Mouse (Mus musculus): ENCODE measurements around the gene Fchsd2.
A peak's percentile ranks its signal among the peaks of the same experiment; 100 is the strongest.

Gene Fchsd2

DNA sequence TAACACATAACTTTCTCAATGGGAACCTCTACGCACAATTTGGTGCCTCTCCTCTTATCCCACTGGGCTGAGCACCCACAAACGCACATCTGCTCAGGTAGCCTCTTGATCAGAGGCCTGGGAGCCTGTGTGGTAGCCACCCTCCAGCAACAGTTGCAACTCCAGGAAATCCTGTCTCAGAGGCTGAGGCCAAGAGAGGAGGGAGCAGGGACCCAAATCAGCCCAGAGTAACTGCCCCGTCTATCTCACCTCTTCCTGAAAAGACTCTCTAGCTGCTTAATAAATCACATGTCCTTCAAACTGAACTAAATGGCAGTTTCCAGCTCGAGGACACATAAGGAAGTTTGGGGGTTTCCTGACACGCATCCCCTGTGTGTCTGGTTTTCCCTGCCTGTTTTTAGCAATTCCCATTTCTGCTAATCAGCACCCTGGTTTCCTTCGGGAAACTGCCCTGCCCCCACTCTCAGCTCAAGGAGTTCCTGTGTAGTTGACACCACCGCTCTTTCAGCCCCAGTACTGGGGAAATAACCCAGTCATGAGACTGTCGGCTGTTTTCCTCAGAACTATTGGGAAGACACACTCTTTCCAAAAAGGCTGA is 18.4 kb upstream of the Fchsd2 start:
- no peak for DNase-seq

DNA sequence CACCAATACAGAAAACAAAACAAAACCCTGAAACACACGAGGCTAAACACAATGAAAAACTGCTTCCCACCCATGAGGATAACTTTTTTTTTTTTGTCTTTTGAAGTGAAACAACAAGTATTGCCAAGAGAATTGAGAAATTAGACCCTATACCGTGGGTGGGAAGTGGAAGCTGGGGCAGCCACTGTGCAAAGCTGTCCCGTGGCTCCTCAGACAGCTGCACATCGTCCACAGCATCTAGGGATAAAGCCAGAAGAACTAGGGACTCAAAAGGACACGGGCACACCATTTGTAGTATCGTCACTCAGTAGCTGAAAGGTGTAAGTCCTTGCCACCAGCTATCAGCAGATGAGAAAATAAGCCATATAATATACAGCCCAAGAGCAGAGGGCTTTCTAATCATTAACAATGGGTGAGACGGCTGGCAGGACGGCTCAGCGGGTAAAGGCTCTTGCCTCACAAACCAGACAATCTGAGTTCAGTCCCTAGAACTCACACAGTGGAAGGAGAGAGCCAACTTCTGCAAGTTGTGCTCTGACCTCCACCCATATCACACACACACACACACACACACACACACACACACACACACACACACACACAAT is 9.0 kb upstream of the Fchsd2 start:
- no peak for DNase-seq

DNA sequence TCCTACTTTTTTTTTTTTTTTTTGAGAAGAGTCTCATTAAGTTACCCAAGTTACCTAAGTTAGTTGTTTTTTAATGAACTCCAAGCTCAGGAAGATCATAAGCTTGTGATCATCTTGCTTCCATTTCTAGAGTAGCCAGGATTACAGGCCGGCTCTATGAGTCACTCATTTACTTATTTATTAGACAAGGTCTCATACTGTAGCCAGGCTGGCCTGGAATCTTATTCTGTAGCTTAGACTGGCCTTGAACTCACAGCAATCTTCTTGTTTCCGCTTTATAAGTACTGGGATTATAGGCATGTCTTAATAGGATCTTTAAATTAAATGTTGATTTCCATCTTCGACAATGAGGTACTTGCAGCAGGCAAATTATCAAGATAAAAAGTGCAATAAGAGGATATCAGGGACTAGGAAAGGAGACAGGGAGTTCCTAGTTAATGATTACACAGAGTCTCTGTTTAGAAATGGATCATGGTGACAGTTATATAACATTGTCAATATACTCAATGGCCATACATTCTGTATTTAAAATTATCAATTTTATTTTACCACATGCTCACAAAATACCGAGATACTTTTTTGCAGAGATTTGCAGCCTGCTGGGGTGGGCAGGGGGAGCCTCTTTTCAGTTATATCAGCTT is 7.7 kb upstream of the Fchsd2 start:
- no peak for DNase-seq

DNA sequence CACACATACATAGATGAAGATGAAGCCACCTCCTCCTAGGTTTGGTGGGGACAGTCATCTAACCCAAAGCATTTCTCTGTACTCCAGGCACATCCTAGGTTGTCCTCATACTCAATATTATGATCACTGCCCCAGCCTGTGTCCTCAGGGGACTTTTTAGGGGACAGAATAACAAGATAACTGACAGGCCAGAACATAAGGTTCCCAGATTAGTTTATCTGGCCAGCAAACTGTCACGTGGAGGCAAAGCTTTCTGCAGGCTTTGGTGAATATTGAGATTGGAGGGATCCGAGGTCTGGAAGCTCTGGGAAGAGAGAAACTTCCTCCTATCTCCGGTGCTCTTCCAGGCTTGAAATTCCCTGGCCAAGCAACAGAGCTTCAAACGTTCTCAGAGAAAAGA is 6.9 kb upstream of the Fchsd2 start:
- no peak for DNase-seq

DNA sequence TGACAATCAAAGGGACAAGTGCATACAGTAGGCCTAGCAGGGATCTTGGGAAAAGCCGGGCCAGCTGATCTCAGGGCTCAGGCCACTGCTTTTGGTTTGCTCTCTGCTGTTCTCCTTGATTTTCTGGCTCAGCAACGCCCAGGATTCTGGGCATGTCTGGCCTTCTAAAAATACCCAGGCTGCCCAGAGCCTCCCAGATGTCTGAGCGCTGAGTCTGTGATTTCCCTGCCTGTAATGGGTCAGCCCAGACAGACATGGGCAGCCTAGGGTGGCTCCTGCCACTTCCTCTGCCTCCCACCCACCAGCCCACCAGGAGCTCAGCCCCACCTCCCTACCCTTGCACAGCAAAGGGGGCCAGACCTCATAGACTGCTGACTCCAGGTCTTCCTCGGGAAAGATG is 4.0 kb upstream of the Fchsd2 start:
- DNase-seq, result no peak

DNA sequence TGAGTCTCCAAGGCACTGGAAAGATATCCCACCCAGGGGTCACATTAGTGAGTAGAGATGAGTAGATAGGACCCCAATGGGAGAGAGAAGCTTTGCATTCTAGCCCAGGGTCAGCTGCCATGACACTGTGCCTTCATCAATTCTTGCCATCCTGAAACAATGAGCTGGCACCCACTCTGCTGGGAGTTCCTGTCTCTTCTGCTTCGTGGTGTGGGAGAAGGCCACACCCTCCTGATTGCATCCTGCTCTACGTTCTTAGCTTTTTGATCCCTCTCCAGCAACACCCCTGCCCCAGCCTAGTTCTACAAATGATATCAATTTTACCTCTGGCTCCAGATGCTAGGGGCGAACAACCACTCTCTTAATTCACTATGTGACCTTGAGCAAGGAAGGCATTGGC is 3.4 kb upstream of the Fchsd2 start:
- no peak for DNase-seq

DNA sequence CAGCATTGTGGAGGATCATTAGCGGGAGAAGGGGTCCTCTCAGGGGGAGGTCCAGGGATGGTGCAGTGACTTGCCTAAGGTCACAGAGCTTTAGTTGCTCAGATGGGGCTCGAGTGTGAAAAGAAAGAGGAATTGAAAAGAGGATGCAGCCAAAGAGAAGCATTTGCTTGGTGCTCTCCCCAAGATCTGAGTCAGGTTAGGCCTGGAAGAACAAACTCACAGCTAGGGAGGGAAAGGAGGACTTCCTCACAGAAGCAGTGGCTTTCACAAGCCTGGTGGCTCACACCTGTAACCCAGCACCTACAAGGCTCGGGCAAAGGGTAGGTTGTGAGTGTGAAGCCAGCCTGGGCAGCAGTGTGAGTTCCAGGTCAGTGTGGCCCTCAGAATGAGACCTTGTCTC is 568 bp downstream of the Fchsd2 start:
- DNase-seq, result no peak

DNA sequence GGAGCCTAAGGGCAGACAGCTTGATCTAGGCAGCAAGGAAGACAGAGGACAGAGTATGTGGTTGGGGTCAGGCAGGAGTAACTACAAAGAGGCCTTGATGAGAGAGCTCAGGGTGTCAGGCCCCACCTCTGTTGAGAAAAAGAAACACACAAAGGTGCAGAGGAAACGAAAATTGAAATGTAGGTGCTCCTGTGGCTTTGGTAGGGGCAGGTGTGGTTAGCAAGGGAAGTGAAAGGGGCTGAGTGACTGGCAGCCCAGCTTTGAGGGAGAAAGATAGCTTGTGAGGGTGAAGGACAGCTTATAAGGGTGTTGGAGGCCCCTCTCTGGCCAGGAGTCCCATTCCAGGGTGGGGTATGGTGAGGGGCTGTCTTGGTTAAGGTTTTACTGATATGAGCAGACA is 2.1 kb downstream of the Fchsd2 start:
- DNase-seq, result no peak

DNA sequence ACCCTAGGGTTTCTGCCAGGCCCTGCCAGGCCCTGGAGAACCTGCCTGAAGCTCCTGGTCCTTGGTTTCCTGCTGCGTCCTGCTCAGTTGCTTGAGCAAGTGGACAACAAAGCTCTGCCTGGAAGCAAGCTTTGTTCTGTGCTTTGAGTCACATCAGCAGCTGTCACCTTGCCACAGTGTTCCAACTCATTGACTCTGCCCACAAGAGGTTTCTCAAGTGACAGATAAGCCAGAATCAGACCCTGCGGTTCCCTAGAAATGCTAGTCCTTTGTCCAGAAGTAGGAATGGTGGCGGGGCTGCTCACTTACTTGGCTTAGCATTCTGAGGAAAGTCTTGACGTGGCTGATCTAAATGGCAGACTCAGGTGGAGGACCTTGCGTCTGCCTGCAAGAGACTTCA is 2.9 kb downstream of the Fchsd2 start:
- no peak for DNase-seq

DNA sequence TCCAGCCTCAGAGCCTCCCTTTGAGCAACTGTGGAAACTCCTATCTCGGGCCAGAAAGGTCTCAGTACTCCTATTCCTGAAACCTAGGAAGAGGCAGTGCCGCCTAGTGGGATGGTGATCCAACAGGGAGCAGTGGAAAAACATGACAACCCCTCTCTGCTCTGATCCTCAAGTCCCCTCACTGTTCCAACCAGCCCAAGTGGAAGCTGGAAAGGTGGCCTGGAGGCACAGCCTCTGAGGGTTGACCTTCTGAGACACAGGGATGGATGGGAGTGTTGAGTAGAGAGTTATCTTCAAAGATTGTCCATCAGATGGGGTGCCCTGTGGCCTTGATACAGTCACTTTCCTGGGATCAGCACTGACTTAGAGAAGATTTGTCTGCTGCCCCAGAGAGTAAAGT is 3.9 kb downstream of the Fchsd2 start:
- DNase-seq, result no peak

DNA sequence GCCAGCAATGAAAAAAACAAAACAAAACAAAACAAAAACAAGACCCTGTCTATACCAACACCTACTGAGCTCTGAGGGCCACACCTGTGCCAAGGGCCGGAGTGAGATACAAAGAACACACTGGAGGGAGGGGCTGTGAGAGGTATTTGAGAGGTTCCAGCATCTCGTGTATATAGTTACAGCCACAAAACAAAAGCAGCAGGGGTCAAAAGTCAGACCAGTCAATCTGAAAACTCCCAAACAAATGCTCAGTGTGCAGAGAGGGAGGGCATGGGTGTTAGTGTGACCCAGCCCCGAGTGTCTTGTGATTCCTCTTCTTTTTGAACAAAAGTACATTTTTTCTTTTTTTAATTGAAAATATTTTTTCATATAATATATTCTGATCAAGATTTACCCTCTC is 4.4 kb downstream of the Fchsd2 start:
- DNase-seq, result no peak

DNA sequence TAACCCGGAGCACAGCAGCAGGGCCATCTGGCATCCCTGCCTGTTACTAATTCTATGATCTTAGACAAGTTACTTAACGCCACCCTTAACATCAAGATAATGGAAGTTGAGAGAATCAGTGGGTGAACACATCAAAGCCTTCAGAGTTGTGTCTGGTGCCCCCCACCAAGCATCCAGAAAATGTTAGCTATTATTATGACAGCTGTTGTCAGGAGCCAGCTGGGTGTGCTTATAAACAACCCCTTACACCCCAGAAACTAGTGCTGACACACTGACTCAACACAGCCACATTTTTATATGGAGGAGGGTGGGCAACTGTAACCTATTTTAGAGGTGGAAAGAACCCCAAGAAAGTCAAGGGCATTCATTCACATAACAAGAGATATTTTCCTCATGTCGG is 7.3 kb downstream of the Fchsd2 start:
- DNase-seq, result no peak

DNA sequence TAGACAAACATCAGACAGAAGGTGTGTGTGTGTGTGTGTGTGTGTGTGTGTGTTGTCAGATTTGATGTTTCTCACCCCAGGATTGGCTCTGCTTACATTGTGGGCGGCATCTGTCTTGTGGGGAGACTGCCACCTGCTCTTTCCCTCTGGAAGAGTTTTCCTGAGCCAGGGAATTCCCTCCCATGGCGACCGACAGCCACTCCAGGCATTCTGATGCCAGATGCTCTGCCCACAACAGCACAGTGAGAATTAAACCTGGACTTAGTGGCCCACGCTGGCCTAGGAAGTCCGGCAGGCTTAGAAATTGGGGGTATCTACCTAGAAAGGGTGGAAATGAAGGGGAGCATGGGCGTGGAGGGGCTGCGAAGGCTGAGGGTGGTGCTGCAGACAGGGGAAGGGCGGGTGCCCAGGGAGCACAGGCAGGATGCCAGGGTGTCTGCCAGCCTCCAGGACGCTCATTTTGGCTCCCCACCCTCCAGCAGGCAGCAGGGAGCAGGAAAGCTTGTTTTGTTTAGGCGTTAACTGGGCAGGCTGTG is 8.6 kb downstream of the Fchsd2 start:
- DNase-seq, result peak; percentile 58

DNA sequence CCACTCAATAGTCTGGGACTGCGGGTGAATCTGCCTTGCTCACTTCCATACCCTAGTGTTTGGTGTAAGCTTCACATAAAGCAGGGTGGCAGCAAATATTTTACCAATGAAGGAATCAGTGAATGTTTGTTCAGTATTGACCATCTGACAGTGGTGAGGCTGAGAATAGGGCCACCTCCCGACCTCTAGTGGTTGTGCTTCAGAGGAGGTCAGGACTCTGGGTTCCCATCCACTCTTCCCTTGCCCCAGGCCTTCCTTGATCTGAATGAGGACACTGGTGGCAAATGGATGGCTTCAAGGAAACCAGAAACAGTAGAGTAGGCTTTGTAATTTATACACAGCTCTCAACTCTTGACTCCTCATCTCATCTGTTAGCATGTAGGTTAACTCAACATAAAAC is 14.0 kb downstream of the Fchsd2 start:
- DNase-seq, result no peak

DNA sequence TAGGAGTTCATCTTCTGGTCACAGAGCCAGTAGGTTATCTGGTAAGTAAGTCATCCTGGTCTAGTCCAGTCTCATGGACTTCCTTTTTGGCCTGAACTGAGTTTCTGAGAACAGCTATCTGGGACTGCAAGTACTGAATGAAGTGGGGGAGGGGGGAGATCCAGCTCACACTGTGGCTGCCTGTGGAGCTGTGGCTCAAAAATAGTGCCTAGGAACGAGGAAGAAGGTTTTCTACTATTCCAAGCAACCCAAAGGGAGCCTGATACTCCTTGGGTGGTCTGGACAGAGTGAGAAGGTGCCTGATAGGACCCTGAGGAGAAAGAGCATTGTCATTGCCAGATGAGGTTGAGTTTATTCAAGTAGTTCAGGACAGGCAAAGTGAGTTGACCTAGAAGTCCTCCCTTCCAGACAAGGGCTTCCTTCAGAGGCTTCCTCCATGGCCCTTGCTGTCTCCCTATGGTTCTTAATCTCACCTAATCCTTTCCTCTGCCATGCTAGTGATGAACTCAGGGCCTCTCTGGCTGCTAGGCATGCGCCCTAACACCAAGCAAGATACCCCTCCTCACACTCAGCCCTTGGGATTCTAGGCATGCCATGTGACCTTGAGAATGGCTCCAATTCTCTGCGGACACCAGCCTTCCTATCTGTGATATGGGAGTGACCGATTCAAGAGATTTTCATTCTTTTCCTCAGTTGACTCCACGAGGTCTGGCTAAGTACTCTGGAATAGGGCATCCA is 14.6 kb downstream of the Fchsd2 start:
- no peak for DNase-seq

DNA sequence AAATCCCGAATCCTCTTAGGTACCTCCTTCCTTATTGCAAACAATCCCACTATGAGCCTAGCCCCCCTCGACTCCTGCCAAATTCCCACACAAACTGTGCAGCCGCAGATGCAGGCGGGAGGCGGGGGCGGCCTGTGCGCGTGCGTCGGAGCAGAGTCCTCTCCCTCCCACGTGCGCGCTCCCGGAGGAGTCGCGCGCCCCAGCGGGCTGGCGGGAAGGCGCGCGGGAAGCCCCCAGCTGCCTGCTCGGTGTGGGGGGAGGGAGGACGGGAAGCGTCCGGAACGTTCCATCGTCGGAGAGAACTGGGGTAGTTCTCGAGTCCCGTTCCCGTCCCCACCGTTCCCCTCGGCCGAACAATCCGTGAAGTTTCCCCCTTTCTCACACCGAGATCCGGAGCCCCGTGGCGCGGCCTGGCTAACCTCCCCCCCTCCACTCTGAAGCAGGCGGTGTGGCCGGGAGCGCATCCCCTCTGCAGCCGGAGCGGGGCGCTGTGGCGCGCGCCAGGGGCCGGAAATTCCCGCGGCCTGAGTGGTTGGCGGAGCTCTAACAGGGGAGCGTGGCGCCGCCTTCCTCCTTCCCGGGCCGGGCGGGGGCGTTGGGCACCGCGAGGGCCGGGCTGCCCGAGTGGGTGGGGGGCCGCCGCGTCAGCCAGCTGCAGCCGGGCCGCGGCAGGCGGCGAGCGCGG is 15.4 kb downstream of the Fchsd2 start:
- DNase-seq, result peak; percentile 97

DNA sequence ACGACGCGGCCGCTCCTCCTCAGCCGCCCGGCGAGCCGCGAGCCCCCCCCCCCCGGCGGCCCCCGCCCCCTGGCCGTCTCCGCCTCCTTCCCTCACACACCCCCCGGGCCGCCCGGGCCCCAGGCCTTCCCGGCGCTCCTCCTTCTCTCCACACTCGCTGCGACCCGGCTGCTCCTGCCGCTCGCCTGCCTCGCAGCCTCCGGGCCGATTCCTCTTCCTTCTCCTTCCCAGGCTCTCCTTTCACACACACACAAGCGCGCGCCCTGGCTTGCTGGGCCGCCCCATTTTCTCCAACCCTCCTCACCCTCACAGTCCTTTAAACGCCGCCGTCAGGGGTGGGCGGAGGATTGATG is 16.0 kb downstream of the Fchsd2 start:
- DNase-seq, result no peak

DNA sequence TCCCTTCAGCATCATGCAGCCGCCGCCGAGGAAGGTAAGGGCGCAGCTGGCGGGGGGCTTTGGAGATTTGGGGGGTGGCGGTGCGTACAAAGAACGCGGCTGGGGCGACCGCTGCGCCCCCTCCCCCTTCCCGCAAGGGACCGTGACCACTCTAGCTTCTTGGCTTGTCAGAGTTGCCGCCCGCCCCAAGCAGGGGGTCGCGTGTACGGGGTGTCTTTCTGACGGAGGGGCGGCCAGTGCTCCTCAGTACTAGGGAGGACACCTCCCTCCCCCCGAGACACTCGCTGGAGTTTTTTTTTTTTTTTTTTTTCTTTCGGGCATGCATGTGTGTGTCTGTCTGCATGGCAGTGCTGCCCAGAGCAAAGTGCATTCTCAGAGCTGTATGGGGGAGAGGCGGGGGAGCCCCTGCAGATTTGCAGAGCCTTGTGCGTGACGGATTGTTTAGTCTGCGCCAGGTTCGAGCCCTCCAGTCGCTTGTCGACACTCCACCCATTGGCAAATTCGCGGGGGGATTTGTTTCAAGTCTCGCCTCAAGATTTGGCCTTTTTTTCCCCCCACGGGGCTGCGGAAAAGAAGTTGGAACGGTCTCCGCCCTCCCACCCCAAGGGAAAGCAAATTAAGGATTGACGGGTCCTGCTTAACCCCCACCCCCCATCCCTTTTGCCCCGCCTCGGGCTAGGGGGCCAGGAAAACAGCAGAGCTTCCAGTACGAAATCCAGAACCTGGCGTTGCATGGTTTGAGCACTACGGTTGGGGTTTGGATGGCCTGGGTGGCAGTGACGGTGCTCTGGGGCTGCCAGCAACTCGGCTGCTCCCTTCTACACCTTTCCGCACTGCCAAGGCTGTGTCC is 16.6 kb downstream of the Fchsd2 start:
- DNase-seq, result peak; percentile 33

DNA sequence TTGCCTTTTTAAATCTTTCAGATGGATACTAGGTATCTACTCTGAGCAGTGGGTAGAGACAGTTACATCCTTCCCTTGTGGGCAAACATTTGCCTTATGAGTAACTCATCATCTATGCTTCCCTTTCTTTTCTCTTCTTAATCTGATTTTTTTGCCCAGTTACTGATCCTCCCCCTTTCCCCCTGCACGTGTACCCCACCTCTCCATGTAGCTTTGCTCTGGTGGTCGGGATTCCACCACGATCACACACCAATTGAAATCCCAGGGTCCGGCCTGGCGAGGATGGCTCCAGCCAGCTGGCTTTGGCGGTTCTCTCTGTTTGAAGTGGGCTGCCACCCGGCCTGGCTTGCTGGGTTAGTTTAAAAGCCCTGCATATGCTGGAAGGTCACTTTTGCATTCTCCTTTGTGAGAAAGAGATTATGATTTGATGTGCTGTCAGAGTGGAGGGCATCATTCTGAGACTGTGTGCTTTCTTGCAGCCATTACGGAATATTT is 17.2 kb downstream of the Fchsd2 start:
- DNase-seq, result peak; percentile 14

DNA sequence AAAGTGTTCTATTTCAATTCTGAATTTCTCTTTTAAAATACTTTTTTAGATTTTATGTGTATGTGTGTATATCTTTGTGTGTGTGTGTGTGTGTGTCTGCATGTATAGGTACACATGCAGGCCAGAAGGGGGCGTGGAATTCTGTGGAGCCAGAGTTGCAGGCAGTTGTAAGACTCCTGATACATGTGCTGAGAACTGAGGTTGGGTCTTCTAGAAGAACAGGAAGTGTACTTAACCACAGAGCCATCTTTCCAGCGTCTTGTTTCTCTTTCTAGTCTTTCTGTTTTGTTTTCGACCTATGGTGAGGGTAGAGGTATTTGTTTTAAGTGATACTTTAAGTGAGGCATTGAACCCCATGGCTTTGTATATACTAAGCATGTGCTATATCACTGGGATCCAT is 20.7 kb downstream of the Fchsd2 start:
- no peak for DNase-seq

DNA sequence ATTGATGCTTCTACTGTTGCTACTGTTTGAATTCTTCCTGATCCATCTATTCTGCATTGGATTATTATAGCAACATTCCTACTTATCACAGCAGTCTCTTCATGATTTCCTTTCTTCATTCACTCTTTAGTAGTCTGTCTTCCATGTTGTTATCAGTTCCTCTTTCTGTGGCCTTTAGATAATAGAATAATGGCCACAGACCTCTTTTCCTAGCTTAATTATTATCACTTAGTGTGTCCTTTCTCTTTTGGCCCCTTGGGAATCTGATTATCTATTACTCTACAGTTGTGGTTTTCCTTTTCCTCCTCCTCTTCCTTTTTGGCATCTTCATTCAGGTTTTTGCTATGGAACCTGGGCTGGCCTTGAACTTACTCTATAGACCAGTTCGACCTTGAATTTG is 21.7 kb downstream of the Fchsd2 start:
- no peak for DNase-seq

DNA sequence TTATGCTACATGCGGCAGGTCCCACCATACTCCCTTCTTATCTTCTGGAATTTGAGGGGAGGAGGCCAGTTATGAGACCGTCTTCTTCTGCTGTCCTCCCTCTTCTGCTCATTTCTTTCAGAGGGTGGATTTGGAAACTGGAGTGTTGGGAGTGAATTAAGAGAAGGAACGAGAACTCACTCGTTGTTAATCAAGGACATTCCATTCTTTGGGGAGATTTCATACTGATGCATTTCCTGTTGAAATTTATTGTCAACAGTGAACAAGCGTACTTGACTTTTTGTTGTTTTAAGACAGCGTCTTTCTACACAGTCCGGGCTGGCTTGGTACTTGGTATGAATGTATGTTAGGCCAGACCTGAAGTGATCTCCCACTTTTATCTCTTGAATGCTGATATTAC is 26.7 kb downstream of the Fchsd2 start:
- no peak for DNase-seq

All from right cerebral cortex, postnatal 14 days (tissue).